Mouse (Mus musculus) lung, postnatal 0 days (tissue): ENCODE results near the gene Ero1l. TPM values are rescaled to one million over a fixed set of nuclear protein-coding genes. Genes with fewer than 3 reads are reported as not detected.
A peak's percentile ranks its signal among the peaks of the same experiment; 100 is the strongest.

ENCODE experiments used
- ATAC-seq: fragments of 200-750 bp; cut with Nextera tagmentation; 2 replicates; pipeline ENCODE4 v1.8.0; 2017; ENCODE audit warnings: moderate library complexity
- DNase-seq: peaks from one replicate; pipeline ENCODE4 v3.0.0-alpha.2; 2016; ENCODE audit warnings: low spot score
- H3K27ac ChIP-seq: fragments of 300-500 bp; sonication (generic); 2 replicates; pipeline ENCODE4 v1.5.1; 2014; ENCODE audit warnings: antibody characterized with exemption, mild to moderate bottlenecking, low read length, mixed read lengths
- H3K27me3 ChIP-seq: fragments of 300-500 bp; sonication (generic); replicated peaks from 2 replicates; pipeline ENCODE4 v1.6.1; 2014; ENCODE audit warnings: low read length, mixed read lengths; ENCODE audit not compliant: insufficient read depth
- H3K36me3 ChIP-seq: fragments of 300-500 bp; sonication (generic); 2 replicates; pipeline ENCODE4 v1.6.1; 2014; ENCODE audit warnings: low read length, mixed read lengths; ENCODE audit not compliant: insufficient read depth
- H3K4me1 ChIP-seq: fragments of 300-500 bp; sonication (generic); 2 replicates; pipeline ENCODE4 v1.6.1; 2014; ENCODE audit warnings: antibody characterized with exemption, low read depth, low read length, mixed read lengths; ENCODE audit not compliant: insufficient read depth
- H3K4me2 ChIP-seq: fragments of 300-500 bp; sonication (generic); replicated peaks from 2 replicates; pipeline ENCODE4 v1.6.1; 2014; ENCODE audit warnings: low read depth, mild to moderate bottlenecking, low read length, moderate library complexity, mixed read lengths
- H3K4me3 ChIP-seq: fragments of 300-500 bp; sonication (generic); 2 replicates; pipeline ENCODE4 v1.5.1; 2014; ENCODE audit warnings: low read depth, low read length
- H3K9ac ChIP-seq: fragments of 300-500 bp; sonication (generic); replicated peaks from 2 replicates; pipeline ENCODE4 v1.6.1; 2014; ENCODE audit warnings: low read depth, mild to moderate bottlenecking
- H3K9me3 ChIP-seq: fragments of 300-500 bp; sonication (generic); 2 replicates; pipeline ENCODE4 v1.6.1; 2016; ENCODE audit warnings: low read length, mixed read lengths
- CTCF ChIP-seq: IDR thresholded peaks from 2 replicates; pipeline ENCODE4 v1.5.1; 2016; ENCODE audit warnings: antibody characterized with exemption, mild to moderate bottlenecking
- EP300 ChIP-seq: IDR thresholded peaks from 2 replicates; pipeline ENCODE4 v1.6.1; 2016; ENCODE audit warnings: antibody characterized with exemption, mild to moderate bottlenecking, control low read depth
- WGBS: fragments of 180-500 bp; shearing (Covaris S2); extraction: QIAGEN DNeasy Blood & Tissue Kit; methylation state at CpG from one replicate; pipeline ENCODE4 v1.1.7; 2014; 5-methylcytosine and 5-hydroxymethylcytosine counted together
- polyA plus RNA-seq: library from polyadenylated mRNA; unstranded; fragments of >200 nt; fragmentation: Nextera tagmentation; extraction: Ambion mirVana; gene quantifications from 2 replicates; pipeline ENCODE4 v1.2.1, GENCODE M21; 2015

Ero1l gene
- 24.5 and 24.9 TPM in 2 replicates for polyA plus RNA-seq

- TF ChIP-seq CTCF (no peak), EP300 (no peak)
- Histone ChIP-seq H3K27ac (peak within 1 kb of the TSS; percentile 79), H3K4me2 (peak within 1 kb of the TSS; percentile 74), H3K27me3 (no peaks in the 10 kb centered on the region), H3K9ac (peak within 1 kb of the TSS; percentile 76), H3K4me1 (peaks cover 12% of the 10 kb centered on the region; the same call in 1 of the 2 replicates), H3K4me3 (peak within 1 kb of the TSS; percentile 88), H3K36me3 (no peaks in the 10 kb centered on the region), H3K9me3 (no peaks in the 10 kb centered on the region)
- 3% methylated on average over 33 of the region's 74 CpGs for WGBS
- DNase-seq (peak; percentile 87), ATAC-seq (peak; percentile 97)
Observed at GRCm38 (mm10) chr14:45318426-45319236, at the start of gene Ero1l. Gene Ero1l, minus strand, starts transcription at chr14:45318771.

DNA sequence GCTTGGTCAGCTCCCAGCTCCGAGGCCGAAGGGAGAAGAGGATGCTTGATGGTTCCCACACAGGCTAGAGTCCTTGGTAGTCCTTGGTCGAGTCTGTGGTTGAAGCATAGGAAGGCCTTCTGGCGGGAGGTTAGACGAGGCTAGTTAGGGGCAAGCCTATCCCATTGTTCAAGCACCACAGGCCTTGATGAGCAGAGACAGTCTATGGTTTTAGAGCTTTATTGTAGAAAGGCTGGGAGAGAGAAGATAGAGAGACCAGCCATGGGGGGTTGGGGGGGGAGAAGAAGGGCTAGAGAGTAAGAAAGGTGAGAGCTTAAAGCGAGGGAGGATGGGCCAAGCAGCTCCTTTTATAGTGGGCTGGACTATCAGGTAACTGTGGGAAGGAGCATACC, 46.6 kb upstream of the Ero1l start:
- peaks cover 7% of the 10 kb centered on the region; the same call in 1 of the 2 replicates for H3K36me3 ChIP-seq
- 93% methylated on average over 6 of the region's 6 CpGs for whole genome bisulfite sequencing
- ATAC-seq (no peak), DNase-seq (no peak)
- H3K9me3 ChIP-seq, result no peaks in the 10 kb centered on the region
- H3K27me3 ChIP-seq, result no peaks in the 10 kb centered on the region
- no peak overlapping the region for H3K9ac ChIP-seq
- H3K4me2 ChIP-seq, result no peak overlapping the region
- TF ChIP-seq CTCF (no peak), EP300 (no peak)
- H3K4me3 ChIP-seq, result no peak overlapping the region
- no peaks in the 10 kb centered on the region for H3K4me1 ChIP-seq
- H3K27ac ChIP-seq, result no peak overlapping the region

DNA sequence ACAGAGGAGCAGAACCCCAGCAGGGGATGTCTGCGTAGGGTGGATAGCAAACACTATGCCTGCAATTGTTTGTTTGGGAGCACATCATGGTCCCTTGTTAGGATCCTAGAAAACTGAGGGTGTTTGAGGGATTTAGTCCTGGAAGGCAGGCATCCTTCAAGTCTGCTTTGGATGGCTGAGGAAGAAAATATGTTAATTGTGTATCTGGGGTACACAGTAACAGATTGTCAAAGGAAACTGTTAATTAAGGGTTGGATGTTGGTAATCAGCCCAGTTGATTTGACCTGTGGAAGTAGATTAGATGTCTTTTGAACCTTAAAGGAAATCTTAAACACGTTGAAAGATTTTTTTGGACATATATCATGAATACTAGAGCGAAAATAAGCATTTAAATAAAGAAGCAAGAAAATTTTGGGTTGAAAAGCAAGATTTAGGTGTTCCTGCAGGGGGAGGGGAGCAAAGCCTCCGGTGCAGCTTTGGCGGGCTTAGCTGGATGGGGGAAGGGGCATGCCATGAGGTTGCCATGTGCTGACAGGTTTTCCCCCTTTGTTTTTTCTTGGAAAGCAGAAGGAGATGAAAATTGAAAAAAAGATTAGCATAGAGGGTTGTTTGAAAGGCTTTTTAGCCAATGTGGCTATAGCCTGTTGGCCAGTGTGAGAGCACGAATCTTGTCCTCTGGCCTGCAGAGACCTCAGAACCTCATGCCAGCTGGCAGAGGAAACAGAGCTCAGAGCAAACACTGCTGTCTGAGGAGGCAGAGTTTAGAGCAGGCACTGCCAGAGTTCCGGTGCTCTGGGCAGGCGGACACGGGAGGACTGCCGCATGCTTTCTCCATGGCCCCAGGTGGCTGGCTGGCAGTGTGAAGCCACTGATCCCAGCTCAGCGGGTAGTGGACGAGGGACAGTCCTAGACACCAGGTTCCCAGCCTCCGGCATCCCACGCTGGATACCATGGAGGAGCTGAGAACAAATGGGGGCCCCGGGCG, 45.9 kb upstream of the Ero1l start:
- no peak overlapping the region for H3K4me3 ChIP-seq
- no peaks in the 10 kb centered on the region for H3K27me3 ChIP-seq
- no peaks in the 10 kb centered on the region for H3K9me3 ChIP-seq
- H3K36me3 ChIP-seq, result peaks cover under 1% of the 10 kb centered on the region; the same call in 1 of the 2 replicates
- DNase-seq (no peak), ATAC-seq (no peak)
- no peak overlapping the region for H3K4me2 ChIP-seq
- H3K4me1 ChIP-seq, result no peaks in the 10 kb centered on the region
- H3K9ac ChIP-seq, result no peak overlapping the region
- TF ChIP-seq CTCF, result no peak
- no peak for TF ChIP-seq EP300
- H3K27ac ChIP-seq, result no peak overlapping the region
- 83% methylated on average over 16 of the region's 16 CpGs for WGBS

DNA sequence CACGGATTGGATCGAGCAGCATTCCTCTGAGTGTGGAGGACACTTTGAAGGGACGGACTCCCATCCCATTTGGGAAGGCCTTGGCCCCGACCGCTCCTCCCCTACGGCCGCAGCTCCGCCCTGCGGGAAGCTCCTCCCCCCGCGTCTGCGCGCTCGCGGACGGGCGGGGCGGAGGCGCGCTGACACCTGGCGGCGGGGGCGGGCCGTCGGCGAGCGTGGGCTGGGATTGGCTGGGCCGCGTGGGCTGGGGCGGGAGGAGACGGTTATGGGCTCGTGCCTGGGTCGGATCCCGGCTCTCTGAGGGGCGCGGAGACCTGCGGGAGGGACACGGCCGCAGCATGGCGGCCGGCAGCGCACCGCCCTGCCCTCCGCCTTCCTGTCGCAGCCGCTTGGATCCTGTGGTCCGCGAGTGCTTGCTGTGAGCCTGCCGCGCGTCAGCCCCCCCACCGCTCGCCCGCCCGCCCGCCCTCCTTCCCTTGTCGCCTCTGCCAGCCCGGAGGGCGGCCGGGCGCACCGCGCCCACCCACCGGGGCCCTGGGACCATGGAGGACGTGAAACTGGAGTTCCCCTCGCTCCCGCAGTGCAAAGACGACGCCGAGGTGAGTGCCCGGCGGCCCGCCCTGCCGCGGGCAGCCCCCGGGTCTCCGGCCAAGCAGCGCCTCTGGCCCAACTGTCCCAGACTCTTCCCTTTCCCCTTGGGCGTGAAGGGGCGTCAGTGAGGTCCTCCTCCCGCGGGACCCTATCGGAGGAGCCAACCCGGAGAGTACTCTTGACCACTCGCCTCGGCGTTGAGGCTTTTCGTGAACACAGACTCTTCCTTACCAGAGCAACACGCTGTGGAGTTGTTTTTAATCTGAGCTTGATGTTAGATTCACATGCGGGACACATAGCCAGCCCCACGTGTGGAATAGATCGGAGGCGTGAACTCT, 32.6 kb upstream of the Ero1l start, which contains the start of gene Styx:
Gene Styx, plus strand, starts transcription at position 163 of the 929 bp plus-strand sequence.
- peak; percentile 99 for ATAC-seq
- under 1% methylated on average over 59 of the region's 93 CpGs for WGBS

GRCm38 (mm10) chr14:45329589-45330181, 11.1 kb upstream of the Ero1l start, which contains the start of gene Psmc6:
Gene Psmc6, plus strand, starts transcription at chr14:45329788.
- TF ChIP-seq CTCF, result peak; percentile 97
- no peak for TF ChIP-seq EP300
- WGBS, result under 1% methylated on average over 42 of the region's 44 CpGs
- peak; percentile 96 for ATAC-seq

More for the DNA sequence above, 32.6 kb upstream of the Ero1l start, which contains the start of gene Styx:
- Histone ChIP-seq H3K4me2 (peak within 1 kb of the TSS; percentile 79), H3K27ac (peak within 1 kb of the TSS; percentile 78), H3K9ac (peak within 1 kb of the TSS; percentile 79), H3K9me3 (no peaks in the 10 kb centered on the region), H3K4me3 (peak within 1 kb of the TSS; percentile 76), H3K4me1 (peaks cover 4% of the 10 kb centered on the region; the same call in 1 of the 2 replicates), H3K27me3 (no peaks in the 10 kb centered on the region), H3K36me3 (peaks cover 13% of the 10 kb centered on the region; the same call in 1 of the 2 replicates)
- TF ChIP-seq EP300 (no peak), CTCF (peak; percentile 12; the same call in 1 of the 2 replicates)
- DNase-seq, result peak; percentile 97

More at GRCm38 (mm10) chr14:45329589-45330181, 11.1 kb upstream of the Ero1l start, which contains the start of gene Psmc6:
- Histone ChIP-seq H3K4me3 (peak within 1 kb of the TSS; percentile 71), H3K27ac (peak within 1 kb of the TSS; percentile 81), H3K9ac (peak within 1 kb of the TSS; percentile 82), H3K4me2 (peak within 1 kb of the TSS; percentile 61), H3K27me3 (no peaks in the 10 kb centered on the region), H3K4me1 (no peaks in the 10 kb centered on the region), H3K9me3 (no peaks in the 10 kb centered on the region), H3K36me3 (peaks cover 5% of the 10 kb centered on the region; the same call in 1 of the 2 replicates)
- peak; percentile 98 for DNase-seq
